Mouse (Mus musculus) thymus, adult 2 months (tissue): ENCODE data around the gene Cby1.

Experiments
- CTCF ChIP-seq: fragments of 200-500 bp; IDR thresholded peaks from 2 replicates; pipeline ENCODE4 v1.5.1; 2012; ENCODE audit warnings: mild to moderate bottlenecking, control low read depth, low read length, moderate library complexity, borderline replicate concordance; ENCODE audit not compliant: control insufficient read depth, poor library complexity, insufficient read depth; ENCODE audit errors: extremely low read depth
- POLR2A ChIP-seq: fragments of 200-500 bp; IDR thresholded peaks from 2 replicates; pipeline ENCODE4 v1.6.1; 2012; ENCODE audit warnings: mild to moderate bottlenecking, low read length, control low read depth, moderate library complexity; ENCODE audit not compliant: control insufficient read depth, poor library complexity, insufficient read depth; ENCODE audit errors: extremely low read depth

GRCm38 (mm10) chr15:79609226-79609625 is 49.8 kb upstream of the Cby1 start:
- TF ChIP-seq CTCF (no peak), POLR2A (no peak)
